Mouse (Mus musculus): ENCODE data around the gene Rpl29. TPM values are rescaled to one million over a fixed set of nuclear protein-coding genes. Genes with fewer than 3 reads are reported as not detected.

Gene Rpl29
- polyA plus RNA-seq, 1 experiment from 2014 or later = 1,256 TPM

DNA sequence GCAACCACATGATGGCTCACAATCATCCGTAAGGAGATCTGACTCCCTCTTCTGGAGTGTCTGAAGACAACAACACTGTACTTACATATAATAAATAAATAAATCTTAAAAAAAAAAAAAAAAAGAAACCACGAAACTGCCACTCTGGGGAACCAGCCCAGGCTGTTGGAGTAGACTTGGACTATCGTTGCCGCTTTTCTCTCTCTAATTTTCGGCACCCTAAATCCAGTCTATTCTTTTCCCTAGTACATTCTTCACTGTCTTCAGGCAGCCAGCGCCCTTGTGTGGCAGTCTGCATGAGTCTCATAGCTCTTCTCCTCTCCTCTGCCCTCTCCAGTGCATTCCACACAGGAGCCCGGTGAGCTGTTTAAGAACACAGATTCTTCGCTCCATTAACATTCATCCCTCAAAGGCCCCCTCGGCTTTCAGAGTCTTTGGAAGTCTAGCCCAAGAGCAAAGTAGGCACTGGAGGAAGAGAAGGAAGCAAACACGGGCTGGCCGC is 484 bp upstream of the Rpl29 start:
- Histone ChIP-seq H3K4me3 (ENCODE audit: low read depth, low read length) (peak overlapping the region; percentile 88), H3K36me3 (ENCODE audit: control insufficient read depth, insufficient read depth, low read length) (peaks cover 22% of the 10 kb centered on the region), H3K9me3 (ENCODE audit: control insufficient read depth, low read length) (no peaks in the 10 kb centered on the region), H3K9ac (ENCODE audit: low read depth, low read length) (peak overlapping the region; percentile 58), H3K27ac (ENCODE audit: low read depth, low read length) (peak overlapping the region; percentile 82), H3K4me2 (peak overlapping the region; percentile 85), H3K27me3 (replicated peaks; ENCODE audit: control insufficient read depth, insufficient read depth, low read length) (no peaks in the 10 kb centered on the region), H3K4me1 (replicated peaks; ENCODE audit: control insufficient read depth, insufficient read depth, low read length) (peaks cover 21% of the 10 kb centered on the region)
- peak; percentile 29 for ATAC-seq (replicated peaks; ENCODE audit: low FRiP score)
- 26% methylated on average over 11 of the region's 11 CpGs for WGBS
- DNase-seq (ENCODE audit: low spot score) = no peak

- 0% methylated on average over 4 of the region's 4 CpGs for WGBS
- ATAC-seq (replicated peaks; ENCODE audit: low FRiP score) = no peak
- Histone ChIP-seq H3K9ac (ENCODE audit: low read depth, low read length) (peak overlapping the region; percentile 100), H3K4me2 (peak overlapping the region; percentile 84), H3K27me3 (replicated peaks; ENCODE audit: control insufficient read depth, insufficient read depth, low read length) (no peaks in the 10 kb centered on the region), H3K4me1 (replicated peaks; ENCODE audit: control insufficient read depth, insufficient read depth, low read length) (peaks cover 29% of the 10 kb centered on the region), H3K9me3 (ENCODE audit: control insufficient read depth, low read length) (no peaks in the 10 kb centered on the region), H3K27ac (ENCODE audit: low read depth, low read length) (peak overlapping the region; percentile 96), H3K36me3 (ENCODE audit: control insufficient read depth, insufficient read depth, low read length) (peaks cover 24% of the 10 kb centered on the region), H3K4me3 (ENCODE audit: low read depth, low read length) (peak overlapping the region; percentile 88)
- DNase-seq (ENCODE audit: low spot score) = no peak
These were observed 686 bp downstream of the Rpl29 start for GRCm38 (mm10) chr9:106430015-106430264.

DNA sequence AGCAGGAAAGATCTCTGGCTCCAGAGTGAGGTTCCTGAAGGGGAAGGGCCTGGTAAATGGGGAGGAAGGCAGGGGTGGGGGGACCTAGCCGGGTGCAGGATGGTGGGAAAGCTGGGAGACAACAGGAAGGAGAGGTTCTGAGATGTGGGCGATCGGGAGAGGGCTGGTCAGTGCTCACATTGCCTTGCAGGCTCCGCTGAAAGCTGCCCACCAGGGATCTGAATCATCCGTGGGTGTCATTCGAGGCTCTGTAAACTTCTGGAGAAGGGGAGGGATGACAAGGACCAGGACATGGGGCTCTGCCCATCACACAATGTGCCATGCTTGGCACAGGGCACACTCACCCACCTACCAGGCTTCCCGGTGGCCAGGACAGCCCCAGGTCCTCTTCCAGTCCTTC is 4.1 kb downstream of the Rpl29 start:
- 0 out of 2 replicates have a peak overlapping the region, but pooled peaks have one; percentile 4 for H3K4me3 ChIP-seq (ENCODE audit: low read depth, low read length)
- H3K9me3 ChIP-seq (ENCODE audit: control insufficient read depth, low read length) = no peaks in the 10 kb centered on the region
- H3K4me2 ChIP-seq = no peak overlapping the region
- no peaks in the 10 kb centered on the region for H3K27me3 ChIP-seq (replicated peaks; ENCODE audit: control insufficient read depth, insufficient read depth, low read length)
- 63% methylated on average over 7 of the region's 7 CpGs for WGBS
- DNase-seq (ENCODE audit: low spot score) = no peak
- no peak for ATAC-seq (replicated peaks; ENCODE audit: low FRiP score)
- peak overlapping the region; percentile 35 for H3K27ac ChIP-seq (ENCODE audit: low read depth, low read length)
- H3K36me3 ChIP-seq (ENCODE audit: control insufficient read depth, insufficient read depth, low read length) = peaks cover 24% of the 10 kb centered on the region
- H3K4me1 ChIP-seq (replicated peaks; ENCODE audit: control insufficient read depth, insufficient read depth, low read length) = peaks cover 45% of the 10 kb centered on the region
- no peak overlapping the region for H3K9ac ChIP-seq (ENCODE audit: low read depth, low read length)

GRCm38 (mm10) chr9:106436566-106436965 is 7.3 kb downstream of the Rpl29 start:
- no peak overlapping the region for H3K4me3 ChIP-seq (ENCODE audit: low read depth, low read length)
- H3K27me3 ChIP-seq (replicated peaks; ENCODE audit: control insufficient read depth, insufficient read depth, low read length) = no peaks in the 10 kb centered on the region
- ATAC-seq (replicated peaks; ENCODE audit: low FRiP score) = no peak
- peaks cover 17% of the 10 kb centered on the region for H3K36me3 ChIP-seq (ENCODE audit: control insufficient read depth, insufficient read depth, low read length)
- peak overlapping the region; percentile 85; the same call in 1 of the 2 replicates for H3K4me2 ChIP-seq
- H3K4me1 ChIP-seq (replicated peaks; ENCODE audit: control insufficient read depth, insufficient read depth, low read length) = peaks cover 40% of the 10 kb centered on the region
- H3K27ac ChIP-seq (ENCODE audit: low read depth, low read length) = no peak overlapping the region
- no peak for DNase-seq (ENCODE audit: low spot score)
- no peak overlapping the region; the same call in 1 of the 2 replicates for H3K9ac ChIP-seq (ENCODE audit: low read depth, low read length)
- no peaks in the 10 kb centered on the region for H3K9me3 ChIP-seq (ENCODE audit: control insufficient read depth, low read length)
- WGBS = 76% methylated on average over 9 of the region's 9 CpGs

DNA sequence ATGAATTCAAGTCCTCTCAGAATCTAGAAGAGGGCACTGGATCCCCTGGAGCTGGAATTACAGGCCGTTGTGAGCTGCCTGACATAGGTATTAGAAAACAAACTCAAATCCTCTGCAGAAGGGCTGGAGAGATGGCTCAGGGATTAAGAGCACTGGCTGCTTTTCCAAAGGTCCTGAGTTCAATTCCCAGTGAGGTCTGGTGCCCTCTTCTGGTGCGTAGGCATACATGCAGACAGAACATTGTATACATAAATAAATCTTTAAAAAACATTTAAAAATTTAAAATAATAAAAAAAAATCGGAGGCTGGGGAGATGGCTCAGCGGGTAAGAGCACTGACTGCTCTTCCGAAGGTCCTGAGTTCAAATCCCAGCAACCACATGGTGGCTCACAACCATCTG is 13.4 kb downstream of the Rpl29 start:
- no peak overlapping the region for H3K4me3 ChIP-seq (ENCODE audit: low read depth, low read length)
- WGBS = 77% methylated on average over 5 of the region's 5 CpGs
- H3K36me3 ChIP-seq (ENCODE audit: control insufficient read depth, insufficient read depth, low read length) = no peaks in the 10 kb centered on the region
- no peak for ATAC-seq (replicated peaks; ENCODE audit: low FRiP score)
- H3K4me1 ChIP-seq (replicated peaks; ENCODE audit: control insufficient read depth, insufficient read depth, low read length) = peaks cover 22% of the 10 kb centered on the region
- DNase-seq (ENCODE audit: low spot score) = no peak
- no peak overlapping the region for H3K4me2 ChIP-seq
- H3K9me3 ChIP-seq (ENCODE audit: control insufficient read depth, low read length) = no peaks in the 10 kb centered on the region
- no peaks in the 10 kb centered on the region for H3K27me3 ChIP-seq (replicated peaks; ENCODE audit: control insufficient read depth, insufficient read depth, low read length)
- H3K9ac ChIP-seq (ENCODE audit: low read depth, low read length) = no peak overlapping the region
- no peak overlapping the region for H3K27ac ChIP-seq (ENCODE audit: low read depth, low read length)

- Histone ChIP-seq H3K27ac (ENCODE audit: low read depth, low read length) (no peak overlapping the region), H3K4me1 (replicated peaks; ENCODE audit: control insufficient read depth, insufficient read depth, low read length) (peaks cover 32% of the 10 kb centered on the region), H3K36me3 (ENCODE audit: control insufficient read depth, insufficient read depth, low read length) (no peaks in the 10 kb centered on the region), H3K4me3 (ENCODE audit: low read depth, low read length) (no peak overlapping the region), H3K9ac (ENCODE audit: low read depth, low read length) (no peak overlapping the region), H3K4me2 (no peak overlapping the region), H3K9me3 (ENCODE audit: control insufficient read depth, low read length) (no peaks in the 10 kb centered on the region), H3K27me3 (replicated peaks; ENCODE audit: control insufficient read depth, insufficient read depth, low read length) (no peaks in the 10 kb centered on the region)
- 72% methylated on average over 4 of the region's 4 CpGs for WGBS
- ATAC-seq (replicated peaks; ENCODE audit: low FRiP score) (no peak), DNase-seq (ENCODE audit: low spot score) (no peak)
These were observed 15.6 kb downstream of the Rpl29 start for GRCm38 (mm10) chr9:106444836-106445235.

GRCm38 (mm10) chr9:106447348-106447747 is 18.1 kb downstream of the Rpl29 start, which contains the start of the genes Abhd14b and Abhd14a:
TSS of gene Abhd14b (plus strand) at chr9:106447459.
TSS of gene Abhd14a (minus strand) at chr9:106447678.
- H3K27me3 ChIP-seq (replicated peaks; ENCODE audit: control insufficient read depth, insufficient read depth, low read length) = no peaks in the 10 kb centered on the region
- H3K9ac ChIP-seq (ENCODE audit: low read depth, low read length) = peak within 1 kb of the TSS; percentile 74
- peak within 1 kb of the TSS; percentile 60 for H3K27ac ChIP-seq (ENCODE audit: low read depth, low read length)
- H3K4me2 ChIP-seq = peak within 1 kb of the TSS; percentile 92
- WGBS = 1% methylated on average over 24 of the region's 24 CpGs
- no peaks in the 10 kb centered on the region for H3K36me3 ChIP-seq (ENCODE audit: control insufficient read depth, insufficient read depth, low read length)
- ATAC-seq (replicated peaks; ENCODE audit: low FRiP score) (peak; percentile 83), DNase-seq (ENCODE audit: low spot score) (peak; percentile 87)
- H3K4me3 ChIP-seq (ENCODE audit: low read depth, low read length) = peak within 1 kb of the TSS; percentile 60
- no peaks in the 10 kb centered on the region for H3K9me3 ChIP-seq (ENCODE audit: control insufficient read depth, low read length)
- H3K4me1 ChIP-seq (replicated peaks; ENCODE audit: control insufficient read depth, insufficient read depth, low read length) = peaks cover 46% of the 10 kb centered on the region

GRCm38 (mm10) chr9:106447951-106448350 is 18.7 kb downstream of the Rpl29 start:
- no peaks in the 10 kb centered on the region for H3K36me3 ChIP-seq (ENCODE audit: control insufficient read depth, insufficient read depth, low read length)
- DNase-seq (ENCODE audit: low spot score) (no peak), ATAC-seq (replicated peaks; ENCODE audit: low FRiP score) (no peak; the same call in 1 of the 2 replicates)
- peak overlapping the region; percentile 2; the same call in 1 of the 2 replicates for H3K27ac ChIP-seq (ENCODE audit: low read depth, low read length)
- peak overlapping the region; percentile 92 for H3K4me2 ChIP-seq
- no peaks in the 10 kb centered on the region for H3K27me3 ChIP-seq (replicated peaks; ENCODE audit: control insufficient read depth, insufficient read depth, low read length)
- peak overlapping the region; percentile 60 for H3K4me3 ChIP-seq (ENCODE audit: low read depth, low read length)
- 36% methylated on average over 9 of the region's 9 CpGs for whole genome bisulfite sequencing
- H3K9me3 ChIP-seq (ENCODE audit: control insufficient read depth, low read length) = no peaks in the 10 kb centered on the region
- peaks cover 50% of the 10 kb centered on the region for H3K4me1 ChIP-seq (replicated peaks; ENCODE audit: control insufficient read depth, insufficient read depth, low read length)
- H3K9ac ChIP-seq (ENCODE audit: low read depth, low read length) = no peak overlapping the region

DNA sequence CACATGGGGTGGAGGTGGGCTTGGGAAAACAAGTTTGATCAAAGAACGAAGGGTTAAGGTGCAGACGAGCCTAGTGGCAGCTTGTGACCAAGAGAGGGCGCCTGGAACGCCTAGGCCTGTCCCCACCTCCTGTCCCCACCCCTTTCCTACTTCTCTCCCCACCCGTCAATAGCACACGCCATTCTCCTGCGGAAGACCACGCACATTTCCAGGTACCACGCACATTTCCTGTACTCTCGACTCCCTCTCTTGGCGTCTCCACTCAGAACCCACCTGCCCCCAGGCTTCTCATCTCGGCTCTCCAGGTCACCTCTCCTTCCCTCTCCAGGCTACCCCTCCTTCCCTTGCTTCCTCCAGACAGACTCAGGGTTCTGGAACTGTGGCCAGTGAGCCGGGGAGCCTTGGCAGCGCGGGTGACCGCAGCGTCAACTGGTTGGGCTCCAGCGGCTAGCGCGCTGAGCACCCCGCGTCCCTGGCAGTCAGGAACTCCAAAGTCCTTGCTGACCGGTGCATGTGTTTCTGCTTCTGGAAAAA is 19.3 kb downstream of the Rpl29 start:
- Histone ChIP-seq H3K9ac (ENCODE audit: low read depth, low read length) (peak overlapping the region; percentile 71), H3K4me1 (replicated peaks; ENCODE audit: control insufficient read depth, insufficient read depth, low read length) (peaks cover 54% of the 10 kb centered on the region), H3K27me3 (replicated peaks; ENCODE audit: control insufficient read depth, insufficient read depth, low read length) (no peaks in the 10 kb centered on the region), H3K4me2 (peak overlapping the region; percentile 92), H3K9me3 (ENCODE audit: control insufficient read depth, low read length) (no peaks in the 10 kb centered on the region), H3K27ac (ENCODE audit: low read depth, low read length) (peak overlapping the region; percentile 70; the same call in 1 of the 2 replicates), H3K4me3 (ENCODE audit: low read depth, low read length) (peak overlapping the region; percentile 60), H3K36me3 (ENCODE audit: control insufficient read depth, insufficient read depth, low read length) (no peaks in the 10 kb centered on the region)
- under 1% methylated on average over 23 of the region's 23 CpGs for WGBS
- ATAC-seq (replicated peaks; ENCODE audit: low FRiP score) = peak; percentile 69
- DNase-seq (ENCODE audit: low spot score) = peak; percentile 66

Data from liver, embryonic 11.5 days (tissue).